Mouse (Mus musculus): ENCODE results near the gene Gm21828.
"Not testable (repeated sequence)": the region's sequence is repeated elsewhere in the genome, so short reads cannot be mapped to it uniquely, and the experiment has no call there.

Gene Gm21828

GRCm38 (mm10) chrY:13223828-13224227 is at the start of gene Gm21828:
TSS of gene Gm21828 (minus strand) at chrY:13223928.
- not testable (repeated sequence) for DNase-seq

- not testable (repeated sequence) for DNase-seq
Measured at GRCm38 (mm10) chrY:13252091-13252490, 28.4 kb upstream of the Gm21828 start, which contains the start of the genes Gm21440 and Gm21454. TSS of gene Gm21440 (plus strand) at chrY:13252391. TSS of gene Gm21454 (plus strand) at chrY:13252442.

Measured in liver (tissue).